ENCODE assay signal across 26 mouse cellular contexts in the genomic region with DNA sequence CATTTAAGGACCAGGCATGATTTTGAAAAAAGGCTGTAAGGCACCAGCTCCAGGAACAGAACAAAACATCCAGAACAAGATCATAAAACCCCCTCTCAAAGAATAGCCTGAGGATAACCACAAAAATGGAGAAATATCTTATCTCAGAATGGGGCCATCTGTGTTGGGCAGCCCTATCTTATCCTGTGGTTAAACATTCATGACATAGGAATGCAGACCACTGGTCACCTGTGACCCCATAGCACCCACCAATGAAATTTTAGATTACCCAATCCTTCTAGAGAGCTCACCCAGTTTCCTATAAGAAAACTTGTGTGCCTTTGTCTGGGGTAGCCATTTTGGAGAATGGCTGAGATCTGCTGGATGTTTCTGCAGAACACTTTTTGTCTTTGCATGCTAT. TPM values are rescaled to one million over a fixed set of nuclear protein-coding genes. Genes with fewer than 3 reads are reported as not detected.
"Had no signal": no experiment of that assay in that cellular context is flagged by ENCODE, and none has a peak within 500 bp of the region (broad histone marks: within the 10 kb centered on the region; RNA-seq: fewer than 3 reads in every experiment).

No protein-coding gene starts in this region.

- H3K4me1 ChIP-seq: liver, embryonic 13.5 days; megakaryocyte, embryonic 14.5 days; midbrain, embryonic 10.5 days; midbrain, embryonic 13.5 days; neural tube, embryonic 13.5 days; stomach, embryonic 15.5 days had no signal

- H3K27me3 ChIP-seq: liver, embryonic 13.5 days; megakaryocyte, embryonic 14.5 days; midbrain, embryonic 13.5 days; neural tube, embryonic 13.5 days; stomach, embryonic 15.5 days had no signal

- DNase-seq: kidney, adult 8-10 months; kidney, postnatal 14 days; kidney, postnatal 4 days; liver, embryonic 13.5 days; lung, adult 2 months; lung, postnatal 14 days; lung, postnatal 4 days; retina, postnatal 1 day; right cerebral cortex, postnatal 25 days; spleen, adult 18-20 months; thymus, adult 18-20 months had no signal

- H3K9me3 ChIP-seq: liver, embryonic 13.5 days; midbrain, embryonic 10.5 days; midbrain, embryonic 13.5 days; neural tube, embryonic 13.5 days; stomach, embryonic 15.5 days had no signal

- H3K4me3 ChIP-seq: liver, embryonic 13.5 days; megakaryocyte, embryonic 14.5 days; midbrain, embryonic 10.5 days; midbrain, embryonic 13.5 days; myocyte; neural tube, embryonic 13.5 days; stomach, embryonic 15.5 days had no signal

- H3K36me3 ChIP-seq: liver, embryonic 13.5 days; midbrain, embryonic 10.5 days; midbrain, embryonic 13.5 days; neural tube, embryonic 13.5 days; stomach, embryonic 15.5 days had no signal

- ATAC-seq: midbrain, embryonic 13.5 days; midbrain, embryonic 16.5 days had no signal

RNA-seq across cellular contexts. Expression of a gene that starts 9.0 kb away (rescaled TPM):
- total RNA-seq: liver, adult 2 months; monocyte, adult 5-6 weeks had no signal
- polyA plus RNA-seq: intestine, postnatal 0 days; kidney, embryonic 16.5 days; limb, embryonic 11.5 days; limb, embryonic 14.5 days; liver, adult 2 months; liver, embryonic 13.5 days; liver, embryonic 16.5 days; lung, adult 2 months; lung, embryonic 16.5 days; midbrain, embryonic 10.5 days; myocyte; neural tube, embryonic 13.5 days; stomach, embryonic 15.5 days had no signal
